ENCODE assay signal across 8 mouse cellular contexts in the genomic region with DNA sequence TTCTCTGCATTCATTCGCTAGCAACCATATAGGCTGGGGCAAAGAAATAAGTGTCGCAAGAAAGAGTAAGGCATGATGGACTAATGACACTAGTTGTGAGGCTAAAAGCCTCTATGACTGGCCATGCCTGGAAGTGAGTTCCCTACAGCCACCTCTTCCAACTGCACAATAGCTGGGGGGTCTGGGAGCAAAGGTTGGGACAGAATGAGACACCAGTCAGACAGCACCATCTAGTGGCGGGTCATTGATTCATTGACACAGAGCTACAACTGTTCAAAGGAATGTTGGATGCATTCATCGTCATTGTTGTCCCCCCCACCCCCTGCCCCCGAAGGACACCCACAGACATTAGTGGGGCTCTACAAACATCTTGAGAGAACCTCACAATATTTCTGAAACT. TPM values are rescaled to one million over a fixed set of nuclear protein-coding genes. Genes with fewer than 3 reads are reported as not detected.
DNase-seq lines count a peak whose midpoint lies in the region; ATAC-seq and TF ChIP-seq lines count a peak whose summit lies in the region.

No protein-coding gene starts in this region.

- peak; percentile 41 for TF ChIP-seq CTCF in embryonic fibroblast, embryonic 13.5 days (IDR thresholded peaks at IDR 0.05; ENCODE audit: borderline replicate concordance, insufficient read depth, low read length)

- no peaks in the 10 kb centered on the region for H3K36me3 ChIP-seq in lung, embryonic 16.5 days (ENCODE audit: control insufficient read depth, insufficient read depth, low read length)

- no peak overlapping the region for H3K27ac ChIP-seq in embryonic fibroblast, embryonic 13.5 days (ENCODE audit: insufficient read depth, low read length)
- H3K27ac ChIP-seq in lung, embryonic 16.5 days (ENCODE audit: low read length), result no peak overlapping the region

- H3K9me3 ChIP-seq in lung, embryonic 16.5 days (ENCODE audit: control insufficient read depth, low read length), result no peaks in the 10 kb centered on the region

- H3K4me2 ChIP-seq in lung, embryonic 16.5 days (ENCODE audit: low read depth, low read length), result peak overlapping the region; percentile 23; the same call in 1 of the 2 replicates

- peaks cover 2% of the 10 kb centered on the region; the same call in 1 of the 2 replicates for H3K27me3 ChIP-seq in lung, embryonic 16.5 days (ENCODE audit: control insufficient read depth, insufficient read depth, low read depth, low read length)

- peak; percentile 25 for ATAC-seq in lung, embryonic 16.5 days (ENCODE audit: low read depth)

- DNase-seq in gastrocnemius, adult 18-20 months (ENCODE audit: low spot score), result peak; percentile 60
- no peak for DNase-seq in gastrocnemius, adult 8-10 months (ENCODE audit: low spot score in 2 of 2)
- peak; percentile 75 for DNase-seq in ZHBTc4 (ENCODE audit: low read depth, low spot score)
- peak; percentile 82 for DNase-seq in heart, postnatal 4 days
- DNase-seq in kidney, postnatal 4 days, result peak; percentile 82 to 86
- DNase-seq in right cerebral cortex, postnatal 4 days, result peak; percentile 61

- TF ChIP-seq POLR2A in embryonic fibroblast, embryonic 13.5 days (IDR thresholded peaks at IDR 0.05; ENCODE audit: low read depth, low read length), result no peak

- no peak overlapping the region for H3K4me3 ChIP-seq in embryonic fibroblast, embryonic 13.5 days (ENCODE audit: insufficient read depth, low read length)
- no peak overlapping the region for H3K4me3 ChIP-seq in lung, embryonic 16.5 days (ENCODE audit: low read length)

- 29% methylated on average over 5 of the region's 5 CpGs for WGBS in lung, embryonic 16.5 days

- peak overlapping the region; percentile 19; the same call in 1 of the 2 replicates for H3K9ac ChIP-seq in lung, embryonic 16.5 days (ENCODE audit: low read length)

- no peaks in the 10 kb centered on the region for H3K4me1 ChIP-seq in embryonic fibroblast, embryonic 13.5 days (ENCODE audit: control insufficient read depth, insufficient read depth, low read length)
- H3K4me1 ChIP-seq in lung, embryonic 16.5 days (replicated peaks; ENCODE audit: control insufficient read depth, insufficient read depth, low read length), result peaks cover 27% of the 10 kb centered on the region

RNA-seq across cellular contexts. Expression of a gene that starts 17.8 kb away (rescaled TPM):
- total RNA-seq in gastrocnemius, adult 18-20 months (2021), result not detected
- not detected for total RNA-seq in gastrocnemius, adult 8-10 months (2022)
- polyA plus RNA-seq in embryonic fibroblast, embryonic 13.5 days (2011; ENCODE audit: insufficient read length, low read depth, missing spikeins), result not detected in 2 replicates
- total RNA-seq in heart, postnatal 4 days (2021), result under 1 TPM in 1 of 2 experiments, not detected in 1; 0.19 TPM
- 0.30 and 0.48 TPM in 2 replicates for polyA plus RNA-seq in lung, embryonic 16.5 days (2015; fragmentation: Nextera tagmentation; extraction: Ambion mirVana)

RNA-seq across cellular contexts. Expression of a gene that starts 42.7 kb away (rescaled TPM):
- total RNA-seq in gastrocnemius, adult 18-20 months (2021), result under 1 TPM; 0.16 to 0.21 TPM
- under 1 TPM; 0.17 to 0.34 (median 0.32) TPM for total RNA-seq in gastrocnemius, adult 8-10 months (2022)
- polyA plus RNA-seq in embryonic fibroblast, embryonic 13.5 days (2011; ENCODE audit: insufficient read length, low read depth, missing spikeins), result not detected in 2 replicates
- not detected for total RNA-seq in heart, postnatal 4 days (2021)
- polyA plus RNA-seq in lung, embryonic 16.5 days (2015; fragmentation: Nextera tagmentation; extraction: Ambion mirVana), result 0.09 and 0.10 TPM in 2 replicates

RNA-seq across cellular contexts. Expression of a gene that starts 53.4 kb away (rescaled TPM):
- 1 to 10 TPM; 2.7 to 5.1 TPM for total RNA-seq in gastrocnemius, adult 18-20 months (2021)
- 1 to 10 TPM; 2.0 to 2.6 (median 2.2) TPM for total RNA-seq in gastrocnemius, adult 8-10 months (2022)
- 46.9 and 61.0 TPM in 2 replicates for polyA plus RNA-seq in embryonic fibroblast, embryonic 13.5 days (2011; ENCODE audit: insufficient read length, low read depth, missing spikeins)
- 10 to 100 TPM; 17.6 to 20.1 TPM for total RNA-seq in heart, postnatal 4 days (2021)
- polyA plus RNA-seq in lung, embryonic 16.5 days (2015; fragmentation: Nextera tagmentation; extraction: Ambion mirVana), result 86.3 and 103 TPM in 2 replicates

Comparison
In these comparisons a context has a peak if more than half of its experiments do, and no peak if none do; other contexts are left out.
1. DNase-seq: peak in gastrocnemius, adult 18-20 months (single experiment), ZHBTc4 (single experiment), heart, postnatal 4 days (single experiment), kidney, postnatal 4 days (2 of 2) and right cerebral cortex, postnatal 4 days (single experiment); none in gastrocnemius, adult 8-10 months (0 of 2).